Mouse (Mus musculus) thymus, adult 2 months (tissue): Measurements from ENCODE around the gene Snx9. TPM values are rescaled to one million over a fixed set of nuclear protein-coding genes. Genes with fewer than 3 reads are reported as not detected.

Experiments used
- DNase-seq: peaks from one replicate; pipeline ENCODE4 v3.0.0; 2021
- H3K27ac ChIP-seq: fragments of 200-500 bp; 2 replicates; pipeline ENCODE4 v1.5.1; 2012; ENCODE audit warnings: low read length, control low read depth; ENCODE audit not compliant: control insufficient read depth, insufficient read depth
- H3K27me3 ChIP-seq: fragments of 200-500 bp; 2 replicates; pipeline ENCODE4 v1.6.1; 2012; ENCODE audit warnings: mild to moderate bottlenecking, low read length, moderate library complexity, mixed read lengths; ENCODE audit not compliant: control insufficient read depth, insufficient read depth
- H3K36me3 ChIP-seq: fragments of 200-500 bp; 2 replicates; pipeline ENCODE4 v1.6.1; 2012; ENCODE audit warnings: mild to moderate bottlenecking, low read length, moderate library complexity; ENCODE audit not compliant: control insufficient read depth, insufficient read depth
- H3K4me1 ChIP-seq: fragments of 200-500 bp; replicated peaks from 2 replicates; pipeline ENCODE4 v1.6.1; 2012; ENCODE audit warnings: low read length; ENCODE audit not compliant: control insufficient read depth, insufficient read depth
- H3K4me3 ChIP-seq: fragments of 200-500 bp; 2 replicates; pipeline ENCODE4 v1.5.1; 2012; ENCODE audit warnings: mild to moderate bottlenecking, low read length, control low read depth, moderate library complexity; ENCODE audit not compliant: control insufficient read depth, insufficient read depth
- CTCF ChIP-seq: fragments of 200-500 bp; IDR thresholded peaks from 2 replicates; pipeline ENCODE4 v1.5.1; 2012; ENCODE audit warnings: mild to moderate bottlenecking, control low read depth, low read length, moderate library complexity, borderline replicate concordance; ENCODE audit not compliant: control insufficient read depth, poor library complexity, insufficient read depth; ENCODE audit errors: extremely low read depth
- POLR2A ChIP-seq: fragments of 200-500 bp; IDR thresholded peaks from 2 replicates; pipeline ENCODE4 v1.6.1; 2012; ENCODE audit warnings: mild to moderate bottlenecking, low read length, control low read depth, moderate library complexity; ENCODE audit not compliant: control insufficient read depth, poor library complexity, insufficient read depth; ENCODE audit errors: extremely low read depth
- WGBS: fragments of 180-500 bp; shearing (Covaris S2); methylation state at CpG from one replicate; pipeline ENCODE4 v1.1.7; 2018; 5-methylcytosine and 5-hydroxymethylcytosine counted together
- polyA plus RNA-seq: library from polyadenylated mRNA; depleted of rRNA; stranded (reverse); fragments of >200 nt; gene quantifications from 2 replicates; pipeline ENCODE4 v1.2.3, GENCODE M21; 2012

The Snx9 gene
- polyA plus RNA-seq, 1 experiment = 12.5 TPM

- WGBS = 96% methylated on average over 5 of the region's 5 CpGs
- Histone ChIP-seq H3K27me3 (no peaks in the 10 kb centered on the region; the same call in 1 of the 2 replicates), H3K4me3 (no peak overlapping the region), H3K36me3 (no peaks in the 10 kb centered on the region), H3K4me1 (peaks cover 4% of the 10 kb centered on the region; the same call in 1 of the 2 replicates), H3K27ac (no peak overlapping the region)
- no peak for DNase-seq
- no peak for TF ChIP-seq POLR2A
- no peak for TF ChIP-seq CTCF
Measured at GRCm38 (mm10) chr17:5839549-5840240, 1.4 kb upstream of the Snx9 start.

GRCm38 (mm10) chr17:5840550-5841127, 490 bp upstream of the Snx9 start:
- TF ChIP-seq POLR2A (no peak), CTCF (no peak)
- 12% methylated on average over 30 of the region's 32 CpGs for WGBS
- no peaks in the 10 kb centered on the region; the same call in 1 of the 2 replicates for H3K27me3 ChIP-seq
- DNase-seq = peak; percentile 29
- peak overlapping the region; percentile 2; the same call in 1 of the 2 replicates for H3K27ac ChIP-seq
- H3K4me3 ChIP-seq = peak overlapping the region; percentile 33
- peaks cover 4% of the 10 kb centered on the region; the same call in 1 of the 2 replicates for H3K4me1 ChIP-seq
- no peaks in the 10 kb centered on the region for H3K36me3 ChIP-seq

GRCm38 (mm10) chr17:5841943-5842273, 779 bp downstream of the Snx9 start:
- DNase-seq = no peak
- H3K4me1 ChIP-seq = peaks cover 4% of the 10 kb centered on the region; the same call in 1 of the 2 replicates
- no peak overlapping the region for H3K27ac ChIP-seq
- TF ChIP-seq POLR2A = no peak
- no peak for TF ChIP-seq CTCF
- WGBS = 5% methylated on average over 7 of the region's 7 CpGs
- H3K4me3 ChIP-seq = peak overlapping the region; percentile 55
- no peaks in the 10 kb centered on the region; the same call in 1 of the 2 replicates for H3K27me3 ChIP-seq
- no peaks in the 10 kb centered on the region for H3K36me3 ChIP-seq

- H3K4me1 ChIP-seq = peaks cover 4% of the 10 kb centered on the region; the same call in 1 of the 2 replicates
- H3K27me3 ChIP-seq = no peaks in the 10 kb centered on the region; the same call in 1 of the 2 replicates
- H3K27ac ChIP-seq = no peak overlapping the region
- no peaks in the 10 kb centered on the region for H3K36me3 ChIP-seq
- no peak overlapping the region for H3K4me3 ChIP-seq
- no peak for DNase-seq
- no peak for TF ChIP-seq CTCF
- TF ChIP-seq POLR2A = no peak
- WGBS = 87% methylated on average over 9 of the region's 9 CpGs
Measured at GRCm38 (mm10) chr17:5842988-5843640, 2.0 kb downstream of the Snx9 start.

DNA sequence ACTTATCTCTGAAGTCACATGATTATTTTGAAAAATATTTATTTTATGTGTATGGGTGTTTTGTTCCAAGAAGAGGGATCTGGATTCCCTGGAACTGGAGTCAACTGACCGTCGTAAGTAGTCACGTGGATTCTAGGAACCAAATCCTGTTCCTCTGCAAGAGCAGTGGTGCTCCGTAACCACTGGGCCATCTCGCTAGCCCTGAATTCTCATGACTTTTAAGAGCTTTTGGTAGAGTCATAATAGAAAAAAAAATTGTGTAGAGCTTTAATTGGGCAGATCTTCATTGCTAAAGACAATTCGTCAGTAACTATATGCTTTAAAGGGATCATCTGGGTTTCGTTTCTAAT, 2.5 kb downstream of the Snx9 start:
- no peak for TF ChIP-seq POLR2A
- no peak for TF ChIP-seq CTCF
- Histone ChIP-seq H3K4me1 (peaks cover 4% of the 10 kb centered on the region; the same call in 1 of the 2 replicates), H3K27ac (no peak overlapping the region), H3K36me3 (no peaks in the 10 kb centered on the region), H3K27me3 (no peaks in the 10 kb centered on the region; the same call in 1 of the 2 replicates), H3K4me3 (no peak overlapping the region)
- DNase-seq = no peak
- WGBS = 93% methylated on average over 7 of the region's 7 CpGs

- TF ChIP-seq POLR2A = no peak
- TF ChIP-seq CTCF = no peak
- DNase-seq = no peak
Measured at GRCm38 (mm10) chr17:5845376-5845775, 4.2 kb downstream of the Snx9 start.

More at GRCm38 (mm10) chr17:5845376-5845775, 4.2 kb downstream of the Snx9 start:
- H3K27me3 ChIP-seq = no peaks in the 10 kb centered on the region; the same call in 1 of the 2 replicates
- H3K36me3 ChIP-seq = no peaks in the 10 kb centered on the region
- no peak overlapping the region for H3K4me3 ChIP-seq
- WGBS = 94% methylated on average over 4 of the region's 4 CpGs
- no peak overlapping the region for H3K27ac ChIP-seq
- H3K4me1 ChIP-seq = peaks cover 4% of the 10 kb centered on the region; the same call in 1 of the 2 replicates
